In genomic region chr16:37753809-37754208, GRCm38 (mm10) we compare ENCODE assay signal across 11 mouse cellular contexts. TPM values are rescaled to one million over a fixed set of nuclear protein-coding genes. Genes with fewer than 3 reads are reported as not detected.
DNase-seq lines count a peak whose midpoint lies in the region; ATAC-seq and TF ChIP-seq lines count a peak whose summit lies in the region.
"Had no signal": no experiment of that assay in that cellular context is flagged by ENCODE, and none has a peak within 500 bp of the region (broad histone marks: within the 10 kb centered on the region; RNA-seq: fewer than 3 reads in every experiment).

No protein-coding gene starts in this region.

- in situ Hi-C loops in CH12.LX (cut with MboI; ENCODE audit: low pct_ligation_motif_present, low pct_unique_long_range_greater_than_20kb, low sequenced_read_pairs), result no loop called here

- TF ChIP-seq EP300 in CH12.LX (IDR thresholded peaks at IDR 0.05; ENCODE audit: low read length), result no peak

- H3K4me3 ChIP-seq in kidney, embryonic 14.5 days (ENCODE audit: low read length), result no peak overlapping the region
- H3K4me3 ChIP-seq in CH12.LX (replicated peaks in 1 of 3; ENCODE audit: low read depth in 2 of 3, low read length in 2 of 3, poor library complexity in 1 of 3), result no peak overlapping the region
- H3K4me3 ChIP-seq in limb, embryonic 15.5 days, result no peak overlapping the region

- H3K9me3 ChIP-seq in kidney, embryonic 14.5 days (ENCODE audit: control insufficient read depth, low read length), result no peaks in the 10 kb centered on the region
- no peaks in the 10 kb centered on the region for H3K9me3 ChIP-seq in CH12.LX (replicated peaks; ENCODE audit: low read length)
- H3K9me3 ChIP-seq in limb, embryonic 15.5 days, result no peaks in the 10 kb centered on the region

- TF ChIP-seq RAD21 in CH12.LX (IDR thresholded peaks at IDR 0.05; ENCODE audit: low read depth, low read length), result no peak

- no peaks in the 10 kb centered on the region for H3K36me3 ChIP-seq in kidney, embryonic 14.5 days (ENCODE audit: control insufficient read depth, insufficient read depth, low read length)
- no peaks in the 10 kb centered on the region for H3K36me3 ChIP-seq in CH12.LX (replicated peaks in 1 of 2; ENCODE audit: control insufficient read depth in 1 of 2, insufficient read depth in 1 of 2, low read length in 1 of 2)
- H3K36me3 ChIP-seq in limb, embryonic 15.5 days, result no peaks in the 10 kb centered on the region

- ATAC-seq in kidney, embryonic 14.5 days (ENCODE audit: low FRiP score, low TSS enrichment), result no peak
- no peak for ATAC-seq in limb, embryonic 15.5 days (ENCODE audit: insufficient number of reproducible peaks, low FRiP score, low TSS enrichment, low read depth)
- no peak for ATAC-seq in activated CD4-positive, CD25-positive, alpha-beta regulatory T cell, adult 4 months

- no peak overlapping the region for H3K9ac ChIP-seq in kidney, embryonic 14.5 days (ENCODE audit: low read depth, low read length)
- no peak overlapping the region for H3K9ac ChIP-seq in CH12.LX (ENCODE audit: insufficient read depth, low read depth)
- no peak overlapping the region for H3K9ac ChIP-seq in limb, embryonic 15.5 days

- H3K4me2 ChIP-seq in kidney, embryonic 14.5 days (replicated peaks; ENCODE audit: low read depth, low read length), result no peak overlapping the region
- no peak overlapping the region for H3K4me2 ChIP-seq in CH12.LX (ENCODE audit: insufficient read depth, low read depth, poor library complexity, severe bottlenecking)
- H3K4me2 ChIP-seq in limb, embryonic 15.5 days, result no peak overlapping the region

- dilution Hi-C loops in CH12.LX (cut with MboI; ENCODE audit: extremely low pct_ligation_motif_present, extremely low pct_unique_long_range_greater_than_20kb, low sequenced_read_pairs), result no loop called here

- no peaks in the 10 kb centered on the region for H3K27me3 ChIP-seq in kidney, embryonic 14.5 days (ENCODE audit: control insufficient read depth, insufficient read depth, low read length)
- H3K27me3 ChIP-seq in CH12.LX (replicated peaks), result no peaks in the 10 kb centered on the region
- H3K27me3 ChIP-seq in limb, embryonic 15.5 days, result no peaks in the 10 kb centered on the region

- no peak for DNase-seq in kidney, adult 8-10 months
- peak; percentile 60 for DNase-seq in CH12.LX (ENCODE audit: extremely low read depth)
- peak; percentile 52 for DNase-seq in WW6 (ENCODE audit: low read depth, low spot score)
- DNase-seq in adrenal gland, postnatal 4 days (ENCODE audit: low spot score in 2 of 2), result no peak
- DNase-seq: cerebellum, postnatal 10 days; gastrocnemius, postnatal 25 days; kidney, adult 18-20 months; layer of hippocampus, postnatal 36 days had no signal

- 0 out of 2 replicates have a peak overlapping the region, but pooled peaks have one; percentile 2 for H3K27ac ChIP-seq in kidney, embryonic 14.5 days (ENCODE audit: low read depth, low read length)
- H3K27ac ChIP-seq in CH12.LX (ENCODE audit: insufficient read depth, low read depth), result no peak overlapping the region
- peak overlapping the region; percentile 66 for H3K27ac ChIP-seq in limb, embryonic 15.5 days

- H3K4me1 ChIP-seq in kidney, embryonic 14.5 days (ENCODE audit: control insufficient read depth, insufficient read depth, low read length), result no peaks in the 10 kb centered on the region
- peaks cover 0 to 25% of the 10 kb centered on the region in 2 experiments; a peak in 2 of 4 replicates for H3K4me1 ChIP-seq in CH12.LX (ENCODE audit: control insufficient read depth in 1 of 2, insufficient read depth in 2 of 2)
- H3K4me1 ChIP-seq in limb, embryonic 15.5 days, result peaks cover 13% of the 10 kb centered on the region

- TF ChIP-seq POLR2A in CH12.LX (IDR thresholded peaks at IDR 0.05; ENCODE audit: low read depth, low read length), result no peak

- WGBS in kidney, embryonic 14.5 days, result 96% methylated on average over 1 of the region's 1 CpGs
- WGBS in limb, embryonic 15.5 days, result 93% methylated on average over 1 of the region's 1 CpGs

- no peaks in the 10 kb centered on the region for H3K79me2 ChIP-seq in CH12.LX (replicated peaks; ENCODE audit: control insufficient read depth, extremely low read depth, insufficient read depth, poor library complexity, severe bottlenecking)

- no peak for TF ChIP-seq CTCF in CH12.LX (conservative IDR thresholded peaks at IDR 0.05 in 1 of 2, IDR thresholded peaks at IDR 0.05 in 1 of 2; ENCODE audit: low read depth in 2 of 2, low read length in 2 of 2)

TF ChIP-seq in CH12.LX, 34 proteins besides CTCF, POLR2A, EP300 and RAD21:
- TF ChIP-seq JUND (conservative IDR thresholded peaks at IDR 0.05; ENCODE audit: low read depth, low read length) (no peak), TCF12 (IDR thresholded peaks at IDR 0.05; ENCODE audit: low read depth, low read length) (no peak), ZC3H11A (IDR thresholded peaks at IDR 0.05; ENCODE audit: low read depth, low read length) (no peak), POLR2AphosphoS2 (IDR thresholded peaks at IDR 0.05; ENCODE audit: low read depth, low read length) (no peak), USF2 (conservative IDR thresholded peaks at IDR 0.05; ENCODE audit: low read depth, low read length) (no peak), MAFK (IDR thresholded peaks at IDR 0.05; ENCODE audit: insufficient replicate concordance, low read length) (no peak), NELFE (IDR thresholded peaks at IDR 0.05; ENCODE audit: low read depth, low read length) (no peak), MAX (IDR thresholded peaks at IDR 0.05; ENCODE audit: low read length) (no peak), GABPA (IDR thresholded peaks at IDR 0.05; ENCODE audit: insufficient replicate concordance, low read depth, low read length) (no peak)

RNA-seq across cellular contexts. Expression of gene Fstl1, which starts 22.9 kb away (rescaled TPM):
- 522 and 589 TPM in 2 replicates for polyA plus RNA-seq in kidney, embryonic 14.5 days (2014; fragmentation: Nextera tagmentation; extraction: Ambion mirVana)
- total RNA-seq in CH12.LX (2012; rRNA removed) (0.29 and 0.34 TPM in 2 replicates), CH12.LX (2014; rRNA removed) (0.59 and 1.2 TPM in 2 replicates)
- polyA plus RNA-seq in CH12.LX (2012; ENCODE audit: insufficient read length, low read depth), result 0.80 and 0.87 TPM in 2 replicates
- polyA plus RNA-seq in limb, embryonic 15.5 days (2015; fragmentation: Nextera tagmentation; extraction: Ambion mirVana), result 835 and 854 TPM in 2 replicates
- polyA plus RNA-seq in activated CD4-positive, CD25-positive, alpha-beta regulatory T cell, adult 4 months (2017; shearing (Covaris generic)), result under 1 TPM in 1 of 2 experiments, not detected in 1; 0.62 TPM
- total RNA-seq in adrenal gland, postnatal 4 days (2021), result 100 to 1,000 TPM; 242 to 304 TPM

Comparison
In these comparisons a context has a peak if more than half of its experiments do, and no peak if none do; other contexts are left out.
1. DNase-seq: peak in CH12.LX (single experiment) and WW6 (single experiment); none in kidney, adult 8-10 months (0 of 2) and adrenal gland, postnatal 4 days (0 of 2).
2. RNA of gene Fstl1, which starts 22.9 kb away (polyA plus RNA-seq): 835 to 854 TPM in limb, embryonic 15.5 days and 522 to 589 TPM in kidney, embryonic 14.5 days; 0.80 to 0.87 TPM in CH12.LX and 0.62 TPM in activated CD4-positive, CD25-positive, alpha-beta regulatory T cell, adult 4 months; every median in the first group is over 100 times any median in the second.